Mouse (Mus musculus): ENCODE measurements around the gene B3galt6.

- no peak; the same call in 1 of the 2 replicates for TF ChIP-seq MAX (IDR thresholded peaks at IDR 0.05; ENCODE audit: low read length)
- no peak for TF ChIP-seq CTCF (conservative IDR thresholded peaks at IDR 0.05 in 1 of 2, IDR thresholded peaks at IDR 0.05 in 1 of 2; ENCODE audit: low read depth in 2 of 2, low read length in 2 of 2)
- TF ChIP-seq MEF2A (IDR thresholded peaks at IDR 0.05; ENCODE audit: borderline replicate concordance, low read depth, low read length): peak; percentile 79
- no peak for TF ChIP-seq ZNF384 (IDR thresholded peaks at IDR 0.05; ENCODE audit: low read depth, low read length)
- TF ChIP-seq POLR2A (IDR thresholded peaks at IDR 0.05; ENCODE audit: low read depth, low read length): no peak
- TF ChIP-seq MAZ (IDR thresholded peaks at IDR 0.05; ENCODE audit: low read depth, low read length): peak; percentile 70; the same call in 1 of the 2 replicates
- peak; percentile 70; the same call in 1 of the 2 replicates for TF ChIP-seq TCF12 (IDR thresholded peaks at IDR 0.05; ENCODE audit: low read depth, low read length)
- peak; percentile 23; the same call in 1 of the 2 replicates for TF ChIP-seq HCFC1 (IDR thresholded peaks at IDR 0.05; ENCODE audit: low read depth, low read length)
Observed at GRCm38 (mm10) chr4:156008369-156008768, 15.9 kb upstream of the B3galt6 start.

Measured in CH12.LX (cell line).